Mouse (Mus musculus) MEL (cell line): Measurements from ENCODE around the gene Zbtb40. TPM values are rescaled to one million over a fixed set of nuclear protein-coding genes. Genes with fewer than 3 reads are reported as not detected.

Experiments
- DNase-seq: peaks from one replicate; pipeline ENCODE4 v3.0.0; 2011; ENCODE audit warnings: low read depth, low spot score
- H3K27ac ChIP-seq: 2 replicates; pipeline ENCODE4 v1.5.1; 2012; ENCODE audit warnings: low read depth, mild to moderate bottlenecking, control low read depth, low read length, moderate library complexity; ENCODE audit not compliant: control insufficient read depth
- H3K27me3 ChIP-seq, 2 experiments: fragments of 150-350 bp in 1 of 2; sonication (generic) in 1 of 2; 2 replicates each; pipeline ENCODE4 v1.6.1; 2012; ENCODE audit warnings: low read length in 2 of 2, mild to moderate bottlenecking in 2 of 2, improper control_type of control experiment in 1 of 2, moderate library complexity in 1 of 2; ENCODE audit not compliant: insufficient read depth in 2 of 2, control insufficient read depth in 1 of 2
- H3K36me3 ChIP-seq, 2 experiments: 2 replicates each; pipeline ENCODE4 v1.6.1; 2012 to 2014; ENCODE audit warnings: low read length in 2 of 2, improper control_type of control experiment in 1 of 2, inconsistent platforms in 1 of 2, mild to moderate bottlenecking in 1 of 2; ENCODE audit not compliant: insufficient read depth in 2 of 2, control insufficient read depth in 1 of 2
- H3K4me1 ChIP-seq, 2 experiments: fragments of 150-350 bp in 1 of 2; sonication (generic) in 1 of 2; 2 replicates each; pipeline ENCODE4 v1.6.1; 2012; ENCODE audit warnings: low read length in 2 of 2, improper control_type of control experiment in 1 of 2, mild to moderate bottlenecking in 1 of 2; ENCODE audit not compliant: insufficient read depth in 2 of 2, control insufficient read depth in 1 of 2
- H3K4me3 ChIP-seq, 2 experiments: fragments of 150-350 bp in 1 of 2; sonication (generic) in 1 of 2; 2 replicates each; pipeline ENCODE4 v1.5.1; 2012; ENCODE audit warnings: low read depth in 2 of 2, low read length in 2 of 2, mild to moderate bottlenecking in 2 of 2, moderate library complexity in 2 of 2, control low read depth in 1 of 2, improper control_type of control experiment in 1 of 2; ENCODE audit not compliant: control insufficient read depth in 1 of 2, insufficient read depth in 1 of 2
- H3K79me2 ChIP-seq: 2 replicates; pipeline ENCODE4 v1.6.1; 2012; ENCODE audit warnings: mild to moderate bottlenecking, low read length, moderate library complexity; ENCODE audit not compliant: control insufficient read depth, poor library complexity, insufficient read depth
- H3K9ac ChIP-seq: 2 replicates; pipeline ENCODE4 v1.6.1; 2012; ENCODE audit warnings: low read depth, mild to moderate bottlenecking, control low read depth, low read length, moderate library complexity; ENCODE audit not compliant: control insufficient read depth, poor library complexity, severe bottlenecking
- H3K9me3 ChIP-seq: fragments of 150-350 bp; sonication (generic); replicated peaks from 2 replicates; pipeline ENCODE4 v1.6.1; 2012; ENCODE audit warnings: mild to moderate bottlenecking, low read length, improper control_type of control experiment, moderate library complexity; ENCODE audit not compliant: insufficient read depth
- BHLHE40 ChIP-seq: IDR thresholded peaks from 2 replicates; pipeline ENCODE4 v1.6.1; 2012; ENCODE audit warnings: low read depth, mild to moderate bottlenecking, inconsistent platforms, low read length, improper control_type of control experiment, borderline replicate concordance
- CTCF ChIP-seq, 3 experiments: IDR thresholded peaks in 2 of 3; conservative IDR thresholded peaks in 1 of 3; 2 replicates each; pipeline ENCODE4 v1.5.1; 2011 to 2012; ENCODE audit warnings: low read length in 3 of 3, low read depth in 2 of 3, mild to moderate bottlenecking in 2 of 3, improper control_type of control experiment in 1 of 3, inconsistent platforms in 1 of 3, mixed read lengths in 1 of 3, moderate library complexity in 1 of 3; ENCODE audit not compliant: control insufficient read depth in 1 of 3, insufficient read depth in 1 of 3, poor library complexity in 1 of 3, severe bottlenecking in 1 of 3
- ELF1 ChIP-seq: IDR thresholded peaks from 2 replicates; pipeline ENCODE4 v1.6.1; 2014; ENCODE audit warnings: low read depth, mild to moderate bottlenecking, inconsistent platforms, low read length, improper control_type of control experiment, moderate library complexity
- EP300 ChIP-seq, 2 experiments: IDR thresholded peaks; 2 replicates each; pipeline ENCODE4 v1.6.1; 2011; ENCODE audit warnings: improper control_type of control experiment in 2 of 2, low read length in 2 of 2, low read depth in 1 of 2, mild to moderate bottlenecking in 1 of 2
- HCFC1 ChIP-seq: IDR thresholded peaks from 2 replicates; pipeline ENCODE4 v1.6.1; 2012; ENCODE audit warnings: low read depth, mild to moderate bottlenecking, inconsistent platforms, low read length, improper control_type of control experiment, moderate library complexity
- MAFK ChIP-seq: IDR thresholded peaks from 2 replicates; pipeline ENCODE4 v1.6.1; 2011; ENCODE audit warnings: low read depth, mild to moderate bottlenecking, low read length, improper control_type of control experiment, borderline replicate concordance
- MAX ChIP-seq: IDR thresholded peaks from 2 replicates; pipeline ENCODE4 v1.6.1; 2011; ENCODE audit warnings: low read length, improper control_type of control experiment
- MAZ ChIP-seq: IDR thresholded peaks from 2 replicates; pipeline ENCODE4 v1.6.1; 2012; ENCODE audit warnings: low read depth, mild to moderate bottlenecking, inconsistent platforms, low read length, improper control_type of control experiment
- MYC ChIP-seq: IDR thresholded peaks from 2 replicates; pipeline ENCODE4 v1.6.1; 2011; ENCODE audit warnings: low read depth, mild to moderate bottlenecking, low read length, improper control_type of control experiment, moderate library complexity
- NRF1 ChIP-seq: IDR thresholded peaks from 2 replicates; pipeline ENCODE4 v1.6.1; 2014; ENCODE audit warnings: low read depth, mild to moderate bottlenecking, inconsistent platforms, low read length, improper control_type of control experiment, moderate library complexity; ENCODE audit not compliant: poor library complexity, insufficient read depth, severe bottlenecking
- POLR2AphosphoS2 ChIP-seq: IDR thresholded peaks from 2 replicates; pipeline ENCODE4 v1.6.1; 2011; ENCODE audit warnings: low read length, improper control_type of control experiment
- RCOR1 ChIP-seq: IDR thresholded peaks from 2 replicates; pipeline ENCODE4 v1.6.1; 2012; ENCODE audit warnings: low read depth, mild to moderate bottlenecking, inconsistent platforms, low read length, improper control_type of control experiment
- SIN3A ChIP-seq: IDR thresholded peaks from 2 replicates; pipeline ENCODE4 v1.6.1; 2012; ENCODE audit warnings: low read length, improper control_type of control experiment, inconsistent platforms
- SMC3 ChIP-seq: IDR thresholded peaks from 2 replicates; pipeline ENCODE4 v1.6.1; 2011; ENCODE audit warnings: low read depth, low read length, improper control_type of control experiment
- TCF12 ChIP-seq: IDR thresholded peaks from 2 replicates; pipeline ENCODE4 v1.6.1; 2014; ENCODE audit warnings: low read depth, mild to moderate bottlenecking, inconsistent platforms, low read length, improper control_type of control experiment, moderate library complexity
- USF2 ChIP-seq, 2 experiments: IDR thresholded peaks; 2 replicates each; pipeline ENCODE4 v1.6.1; 2011 to 2012; ENCODE audit warnings: improper control_type of control experiment in 2 of 2, low read length in 2 of 2, borderline replicate concordance in 1 of 2, inconsistent platforms in 1 of 2, low read depth in 1 of 2, mild to moderate bottlenecking in 1 of 2; ENCODE audit not compliant: insufficient read depth in 1 of 2
- ZC3H11A ChIP-seq: IDR thresholded peaks from 2 replicates; pipeline ENCODE4 v1.6.1; 2012; ENCODE audit warnings: low read depth, mild to moderate bottlenecking, inconsistent platforms, low read length, improper control_type of control experiment
- ZMIZ1 ChIP-seq: IDR thresholded peaks from 2 replicates; pipeline ENCODE4 v1.6.1; 2012; ENCODE audit warnings: low read depth, mild to moderate bottlenecking, inconsistent platforms, low read length, improper control_type of control experiment, moderate library complexity
- polyA plus RNA-seq, 2 experiments: library from polyadenylated mRNA; stranded (reverse) in 1 of 2; unstranded in 1 of 2; fragments of >175 nt in 1 of 2; fragments of >200 nt in 1 of 2; gene quantifications; 2 replicates each; pipeline versions ENCODE4 v1.2.1 to v1.2.4; 2012; ENCODE audit warnings: low replicate concordance in 2 of 2, low read depth in 1 of 2; ENCODE audit not compliant: insufficient read length in 2 of 2, insufficient read depth in 1 of 2, missing spikeins in 1 of 2
- total RNA-seq: library from RNA; depleted of rRNA; stranded (reverse); fragments of 300-350 nt; gene quantifications from 2 replicates; pipeline ENCODE4 v1.2.3, GENCODE M21; 2012

Zbtb40 gene
- total and polyA plus RNA-seq, 3 experiments: 9.6 to 14.4 TPM; not detected in 1

DNA sequence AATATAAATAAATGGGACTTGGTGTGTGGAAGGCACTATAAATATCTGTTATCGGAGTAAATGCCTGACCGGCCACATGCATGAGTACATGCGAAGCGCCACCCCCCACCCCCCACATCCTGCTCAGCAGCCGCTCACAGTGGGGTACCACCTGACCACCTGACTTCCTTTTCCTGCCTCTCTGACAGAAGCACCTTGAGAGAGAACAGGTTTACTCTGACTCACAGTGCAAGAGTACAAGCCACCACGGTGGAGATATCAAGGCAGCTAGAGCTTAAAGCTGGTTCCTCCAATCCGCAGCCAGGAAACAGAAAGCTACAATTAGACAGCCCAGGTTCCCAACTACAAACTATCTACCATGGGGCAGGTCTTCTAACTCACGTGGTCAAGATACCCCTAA lies 19.9 kb upstream of the Zbtb40 start:
- Histone ChIP-seq H3K27ac (no peak overlapping the region), H3K36me3 (no peaks in the 10 kb centered on the region), H3K4me1 (no peaks in the 10 kb centered on the region), H3K79me2 (no peaks in the 10 kb centered on the region), H3K9me3 (no peaks in the 10 kb centered on the region), H3K27me3 (no peaks in the 10 kb centered on the region; a peak in 1 of 4 replicates), H3K4me3 (no peak overlapping the region), H3K9ac (no peak overlapping the region)
- DNase-seq: no peak
- TF ChIP-seq MYC (no peak), SIN3A (no peak), MAFK (no peak), ZC3H11A (no peak), RCOR1 (no peak), USF2 (IDR thresholded peaks at IDR 0.05; ENCODE audit: borderline replicate concordance in 1 of 2, insufficient read depth in 1 of 2, low read depth in 1 of 2, low read length in 2 of 2) (no peak), BHLHE40 (no peak), ELF1 (no peak), CTCF (IDR thresholded peaks at IDR 0.05 in 2 of 3, conservative IDR thresholded peaks at IDR 0.05 in 1 of 3; ENCODE audit: control insufficient read depth in 1 of 3, insufficient read depth in 1 of 3, low read depth in 2 of 3, low read length in 3 of 3, poor library complexity in 1 of 3, severe bottlenecking in 1 of 3) (no peak), POLR2AphosphoS2 (no peak), NRF1 (no peak)

DNA sequence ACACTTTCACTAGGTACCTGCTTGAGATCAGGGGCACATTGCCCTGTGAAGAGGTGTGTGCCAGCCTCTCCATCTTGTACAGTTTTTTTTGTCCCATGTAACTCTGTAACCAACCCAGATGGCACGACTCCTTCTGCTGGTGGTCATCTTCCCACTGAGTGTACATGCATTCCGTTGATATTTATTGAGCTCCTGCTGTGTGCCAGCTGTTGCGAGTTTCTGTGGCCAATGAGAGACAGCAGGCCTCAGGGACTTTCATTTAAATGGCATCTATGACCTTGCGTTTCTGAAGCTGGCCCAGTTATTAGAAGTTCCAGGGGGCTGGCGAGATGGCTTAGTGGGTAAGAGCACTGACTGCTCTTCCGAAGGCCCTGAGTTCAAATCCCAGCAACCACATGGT lies 17.2 kb upstream of the Zbtb40 start:
- H3K79me2 ChIP-seq: no peaks in the 10 kb centered on the region
- TF ChIP-seq MYC (no peak), MAX (no peak), HCFC1 (no peak)
- no peak overlapping the region for H3K27ac ChIP-seq
- DNase-seq: no peak
- H3K9ac ChIP-seq: no peak overlapping the region
- no peak overlapping the region for H3K4me3 ChIP-seq
- no peaks in the 10 kb centered on the region for H3K36me3 ChIP-seq
- no peaks in the 10 kb centered on the region for H3K9me3 ChIP-seq
- no peaks in the 10 kb centered on the region for H3K27me3 ChIP-seq
- H3K4me1 ChIP-seq: no peaks in the 10 kb centered on the region

DNA sequence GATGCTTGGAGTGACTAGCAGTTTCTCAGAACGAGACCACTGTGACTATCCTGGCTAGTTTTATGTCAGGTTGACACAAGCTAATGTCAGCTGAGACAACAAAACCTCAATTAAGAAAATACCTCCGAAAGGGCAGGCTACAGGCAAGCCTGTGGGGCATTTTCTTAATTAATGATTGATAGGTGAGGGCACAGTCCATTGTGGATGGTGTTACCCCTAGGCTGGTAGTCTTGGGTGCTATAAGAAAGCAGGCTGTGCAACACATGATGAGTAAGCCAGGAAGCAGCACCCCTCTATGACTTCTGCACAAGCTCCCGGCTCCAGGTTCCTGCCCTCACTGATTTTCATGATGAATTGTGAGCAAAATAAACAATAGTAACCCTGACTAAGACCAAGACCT lies 6.3 kb upstream of the Zbtb40 start:
- Histone ChIP-seq H3K4me3 (no peak overlapping the region), H3K27me3 (peaks cover 0 to 8% of the 10 kb centered on the region in 2 experiments; a peak in 2 of 4 replicates), H3K36me3 (no peaks in the 10 kb centered on the region), H3K9ac (no peak overlapping the region), H3K9me3 (no peaks in the 10 kb centered on the region), H3K4me1 (no peaks in the 10 kb centered on the region), H3K27ac (no peak overlapping the region), H3K79me2 (no peaks in the 10 kb centered on the region)
- TF ChIP-seq NRF1 (no peak), EP300 (IDR thresholded peaks at IDR 0.05; ENCODE audit: low read depth in 1 of 2, low read length in 2 of 2) (no peak), SMC3 (no peak), MYC (no peak), ELF1 (no peak), TCF12 (no peak), MAZ (no peak), ZMIZ1 (no peak), RCOR1 (no peak), MAX (no peak), MAFK (no peak)
- no peak for DNase-seq
